In genomic region chr12:85645664-85646063, GRCm38 (mm10) we compare ENCODE assay signal across 9 mouse cellular contexts. TPM values are rescaled to one million over a fixed set of nuclear protein-coding genes. Genes with fewer than 3 reads are reported as not detected.
DNase-seq lines count a peak whose midpoint lies in the region; ATAC-seq and TF ChIP-seq lines count a peak whose summit lies in the region.
"Had no signal": no experiment of that assay in that cellular context is flagged by ENCODE, and none has a peak within 500 bp of the region (broad histone marks: within the 10 kb centered on the region; RNA-seq: fewer than 3 reads in every experiment).

No protein-coding gene starts in this region.

- peak; percentile 78 for TF ChIP-seq RAD21 in CH12.LX (IDR thresholded peaks at IDR 0.05; ENCODE audit: low read depth, low read length)

- intact Hi-C loops in heart, postnatal 14 days (cut with DNase I): loop anchor here (2.0 kb wide), 1 partner anchor 137 kb away; no protein-coding TSS in a partner anchor

- no peak overlapping the region for H3K9ac ChIP-seq in heart, embryonic 11.5 days (ENCODE audit: low read depth, low read length)
- H3K9ac ChIP-seq in CH12.LX (ENCODE audit: insufficient read depth, low read depth): no peak overlapping the region
- no peak overlapping the region for H3K9ac ChIP-seq in hindbrain, embryonic 14.5 days
- no peak overlapping the region for H3K9ac ChIP-seq in forebrain, embryonic 15.5 days (replicated peaks)

- DNase-seq in heart, postnatal 14 days: peak; percentile 38 to 44
- peak; percentile 52 for DNase-seq in CH12.LX (ENCODE audit: extremely low read depth)
- DNase-seq in lung, postnatal 36 days: peak; percentile 83
- no peak for DNase-seq in hindbrain, embryonic 14.5 days (ENCODE audit: low spot score)
- no peak for DNase-seq in MN1 (ENCODE audit: low spot score)

- no peaks in the 10 kb centered on the region for H3K79me2 ChIP-seq in CH12.LX (replicated peaks; ENCODE audit: control insufficient read depth, extremely low read depth, insufficient read depth, poor library complexity, severe bottlenecking)

- peaks cover 11% of the 10 kb centered on the region for H3K4me1 ChIP-seq in heart, embryonic 11.5 days (ENCODE audit: control insufficient read depth, insufficient read depth, low read length)
- H3K4me1 ChIP-seq in CH12.LX (ENCODE audit: control insufficient read depth in 1 of 2, insufficient read depth in 2 of 2): peaks cover 0 to 33% of the 10 kb centered on the region in 2 experiments; a peak in 2 of 4 replicates
- H3K4me1 ChIP-seq in bone marrow macrophage, adult 2 months (ENCODE audit: control insufficient read depth, insufficient read depth, low read length): peaks cover 27% of the 10 kb centered on the region
- H3K4me1 ChIP-seq in hindbrain, embryonic 14.5 days (replicated peaks; ENCODE audit: control insufficient read depth, insufficient read depth, low read length): peaks cover 5% of the 10 kb centered on the region; the same call in 1 of the 2 replicates
- no peaks in the 10 kb centered on the region for H3K4me1 ChIP-seq in forebrain, embryonic 15.5 days

- no peak overlapping the region for H3K27ac ChIP-seq in heart, embryonic 11.5 days (ENCODE audit: low read depth, low read length)
- H3K27ac ChIP-seq in CH12.LX (ENCODE audit: insufficient read depth, low read depth): no peak overlapping the region
- H3K27ac ChIP-seq in bone marrow macrophage, adult 2 months (ENCODE audit: insufficient read depth, low read depth, low read length): no peak overlapping the region
- H3K27ac ChIP-seq in hindbrain, embryonic 14.5 days: no peak overlapping the region
- no peak overlapping the region for H3K27ac ChIP-seq in forebrain, embryonic 15.5 days (replicated peaks)

- no peaks in the 10 kb centered on the region for H3K27me3 ChIP-seq in heart, embryonic 11.5 days (ENCODE audit: control insufficient read depth, insufficient read depth, low read length)
- H3K27me3 ChIP-seq in CH12.LX (replicated peaks): no peaks in the 10 kb centered on the region
- H3K27me3 ChIP-seq in hindbrain, embryonic 14.5 days (ENCODE audit: control insufficient read depth, insufficient read depth, low read length): no peaks in the 10 kb centered on the region
- H3K27me3 ChIP-seq in forebrain, embryonic 15.5 days: no peaks in the 10 kb centered on the region

- no peak for TF ChIP-seq EP300 in CH12.LX (IDR thresholded peaks at IDR 0.05; ENCODE audit: low read length)

- H3K9me3 ChIP-seq in heart, embryonic 11.5 days (replicated peaks; ENCODE audit: control insufficient read depth, low read length): no peaks in the 10 kb centered on the region
- H3K9me3 ChIP-seq in CH12.LX (replicated peaks; ENCODE audit: low read length): peaks cover 3% of the 10 kb centered on the region
- no peaks in the 10 kb centered on the region for H3K9me3 ChIP-seq in hindbrain, embryonic 14.5 days (ENCODE audit: control insufficient read depth, low read length)
- H3K9me3 ChIP-seq in forebrain, embryonic 15.5 days: no peaks in the 10 kb centered on the region

- ATAC-seq in heart, embryonic 11.5 days (replicated peaks; ENCODE audit: insufficient number of reproducible peaks, low FRiP score, low TSS enrichment): no peak
- ATAC-seq in hindbrain, embryonic 14.5 days (ENCODE audit: low FRiP score): no peak
- ATAC-seq in forebrain, embryonic 15.5 days (replicated peaks): no peak

- 87% methylated on average over 4 of the region's 4 CpGs for WGBS in heart, embryonic 11.5 days (ENCODE audit: insufficient replicate concordance)
- WGBS in hindbrain, embryonic 14.5 days: 91% methylated on average over 4 of the region's 4 CpGs
- WGBS in forebrain, embryonic 15.5 days: 89% methylated on average over 4 of the region's 4 CpGs

- dilution Hi-C loops in CH12.LX (cut with MboI; ENCODE audit: extremely low pct_ligation_motif_present, extremely low pct_unique_long_range_greater_than_20kb, low sequenced_read_pairs): no loop called here

- no peak overlapping the region for H3K4me3 ChIP-seq in heart, embryonic 11.5 days (ENCODE audit: low read depth, low read length)
- no peak overlapping the region for H3K4me3 ChIP-seq in CH12.LX (replicated peaks in 1 of 3; ENCODE audit: low read depth in 2 of 3, low read length in 2 of 3, poor library complexity in 1 of 3)
- H3K4me3 ChIP-seq in bone marrow macrophage, adult 2 months (ENCODE audit: insufficient read depth, low read length): no peak overlapping the region
- no peak overlapping the region for H3K4me3 ChIP-seq in hindbrain, embryonic 14.5 days (replicated peaks; ENCODE audit: low read length)
- no peak overlapping the region for H3K4me3 ChIP-seq in forebrain, embryonic 15.5 days

- H3K36me3 ChIP-seq in heart, embryonic 11.5 days (ENCODE audit: control insufficient read depth, insufficient read depth, low read length): no peaks in the 10 kb centered on the region
- H3K36me3 ChIP-seq in CH12.LX (replicated peaks in 1 of 2; ENCODE audit: control insufficient read depth in 1 of 2, insufficient read depth in 1 of 2, low read length in 1 of 2): peaks cover 14 to 33% of the 10 kb centered on the region in 2 experiments
- 0 out of 2 replicates have a peak, but pooled peaks cover under 1% of the 10 kb centered on the region for H3K36me3 ChIP-seq in hindbrain, embryonic 14.5 days (replicated peaks; ENCODE audit: control insufficient read depth, insufficient read depth)
- H3K36me3 ChIP-seq in forebrain, embryonic 15.5 days: no peaks in the 10 kb centered on the region

- no peak for TF ChIP-seq POLR2A in CH12.LX (IDR thresholded peaks at IDR 0.05; ENCODE audit: low read depth, low read length)
- TF ChIP-seq POLR2A in bone marrow macrophage, adult 2 months (IDR thresholded peaks at IDR 0.05; ENCODE audit: borderline replicate concordance, low read depth, low read length): no peak

- peak; percentile 11 to 75; a peak in 2 of 4 replicates for TF ChIP-seq CTCF in CH12.LX (conservative IDR thresholded peaks at IDR 0.05 in 1 of 2, IDR thresholded peaks at IDR 0.05 in 1 of 2; ENCODE audit: low read depth in 2 of 2, low read length in 2 of 2)
- TF ChIP-seq CTCF in bone marrow macrophage, adult 2 months (IDR thresholded peaks at IDR 0.05; ENCODE audit: low read depth, low read length): 0 out of 2 replicates have a peak, but pooled peaks have one; percentile 11

- in situ Hi-C loops in CH12.LX (cut with MboI; ENCODE audit: low pct_ligation_motif_present, low pct_unique_long_range_greater_than_20kb, low sequenced_read_pairs): no loop called here

- no peak overlapping the region for H3K4me2 ChIP-seq in heart, embryonic 11.5 days
- no peak overlapping the region for H3K4me2 ChIP-seq in CH12.LX (ENCODE audit: insufficient read depth, low read depth, poor library complexity, severe bottlenecking)
- H3K4me2 ChIP-seq in hindbrain, embryonic 14.5 days (replicated peaks): no peak overlapping the region
- H3K4me2 ChIP-seq in forebrain, embryonic 15.5 days (replicated peaks): no peak overlapping the region

TF ChIP-seq in CH12.LX, 34 proteins besides CTCF, POLR2A, EP300 and RAD21:
- TF ChIP-seq ELF1 (IDR thresholded peaks at IDR 0.05; ENCODE audit: low read depth, low read length): peak; percentile 19; the same call in 1 of the 2 replicates
- TF ChIP-seq TBP (conservative IDR thresholded peaks at IDR 0.05; ENCODE audit: low read depth, low read length): no peak
- 0 out of 2 replicates have a peak, but pooled peaks have one; percentile 31 for TF ChIP-seq NELFE (IDR thresholded peaks at IDR 0.05; ENCODE audit: low read depth, low read length)
- TF ChIP-seq SMC3 (IDR thresholded peaks at IDR 0.05; ENCODE audit: low read depth, low read length): peak; percentile 69
- no peak for TF ChIP-seq USF2 (conservative IDR thresholded peaks at IDR 0.05; ENCODE audit: low read depth, low read length)
- TF ChIP-seq ETS1 (conservative IDR thresholded peaks at IDR 0.05; ENCODE audit: low read depth, low read length): no peak
- TF ChIP-seq KAT2A (IDR thresholded peaks at IDR 0.05; ENCODE audit: insufficient replicate concordance, low read length): no peak
- no peak; the same call in 1 of the 2 replicates for TF ChIP-seq POLR2AphosphoS2 (IDR thresholded peaks at IDR 0.05; ENCODE audit: low read depth, low read length)
- TF ChIP-seq JUND (conservative IDR thresholded peaks at IDR 0.05; ENCODE audit: low read depth, low read length): 0 out of 2 replicates have a peak, but pooled peaks have one; percentile 27
- no peak for TF ChIP-seq CHD1 (IDR thresholded peaks at IDR 0.05; ENCODE audit: low read depth, low read length)
- TF ChIP-seq TCF12 (IDR thresholded peaks at IDR 0.05; ENCODE audit: low read depth, low read length): no peak
- TF ChIP-seq MAFK (IDR thresholded peaks at IDR 0.05; ENCODE audit: insufficient replicate concordance, low read length): 0 out of 2 replicates have a peak, but pooled peaks have one; percentile 12
- peak; percentile 45; the same call in 1 of the 2 replicates for TF ChIP-seq ZC3H11A (IDR thresholded peaks at IDR 0.05; ENCODE audit: low read depth, low read length)
- no peak for TF ChIP-seq GABPA (IDR thresholded peaks at IDR 0.05; ENCODE audit: insufficient replicate concordance, low read depth, low read length)
- no peak for TF ChIP-seq NRF1 (IDR thresholded peaks at IDR 0.05; ENCODE audit: low read depth, low read length)
- no peak for TF ChIP-seq ZKSCAN1 (IDR thresholded peaks at IDR 0.05; ENCODE audit: borderline replicate concordance, low read depth, low read length)
- TF ChIP-seq MAX (IDR thresholded peaks at IDR 0.05; ENCODE audit: low read length): no peak

RNA-seq across cellular contexts. Expression of gene Batf, which starts 40.8 kb away (rescaled TPM):
- 1 to 10 TPM; 1.1 to 1.2 TPM for total RNA-seq in heart, postnatal 14 days (2021)
- 4.5 and 6.7 TPM in 2 replicates for polyA plus RNA-seq in heart, embryonic 11.5 days (2014; fragmentation: Nextera tagmentation; extraction: Ambion mirVana)
- total RNA-seq in CH12.LX (2012; rRNA removed) (137 and 141 TPM in 2 replicates), CH12.LX (2014; rRNA removed) (128 and 142 TPM in 2 replicates)
- polyA plus RNA-seq in CH12.LX (2012; ENCODE audit: insufficient read length, low read depth): 89.2 and 104 TPM in 2 replicates
- polyA plus RNA-seq in bone marrow macrophage, adult 2 months (2012; ENCODE audit: insufficient read depth, insufficient read length, missing spikeins): 10.9 and 11.9 TPM in 2 replicates
- 0.81 and 1.1 TPM in 2 replicates for polyA plus RNA-seq in hindbrain, embryonic 14.5 days (2014; fragmentation: Nextera tagmentation; extraction: Ambion mirVana)
- polyA plus RNA-seq in forebrain, embryonic 15.5 days (2015; fragmentation: Nextera tagmentation; extraction: Ambion mirVana): 0.40 and 0.66 TPM in 2 replicates
- total RNA-seq: gastrocnemius, adult 8-10 months had no signal

RNA-seq across cellular contexts. Expression of gene Jdp2, which starts 46.8 kb away (rescaled TPM):
- total RNA-seq in heart, postnatal 14 days (2021): 10 to 100 TPM; 15.6 to 20.0 TPM
- polyA plus RNA-seq in heart, embryonic 11.5 days (2014; fragmentation: Nextera tagmentation; extraction: Ambion mirVana): 0.49 and 0.62 TPM in 2 replicates
- 86.5 and 88.9 TPM in 2 replicates for total RNA-seq in CH12.LX (2012; rRNA removed)
- total RNA-seq in CH12.LX (2014; rRNA removed): 64.7 and 67.3 TPM in 2 replicates
- polyA plus RNA-seq in CH12.LX (2012; ENCODE audit: insufficient read length, low read depth): 104 and 114 TPM in 2 replicates
- 8.8 and 9.5 TPM in 2 replicates for polyA plus RNA-seq in bone marrow macrophage, adult 2 months (2012; ENCODE audit: insufficient read depth, insufficient read length, missing spikeins)
- polyA plus RNA-seq in hindbrain, embryonic 14.5 days (2014; fragmentation: Nextera tagmentation; extraction: Ambion mirVana): 0.83 and 1.3 TPM in 2 replicates
- polyA plus RNA-seq in forebrain, embryonic 15.5 days (2015; fragmentation: Nextera tagmentation; extraction: Ambion mirVana): 0.10 and 0.50 TPM in 2 replicates

Comparison
In these comparisons a context has a peak if more than half of its experiments do, and no peak if none do; other contexts are left out.
1. DNase-seq: peak in heart, postnatal 14 days (2 of 2), CH12.LX (single experiment) and lung, postnatal 36 days (single experiment); none in hindbrain, embryonic 14.5 days (single experiment) and MN1 (single experiment).